In genomic region chr1:37678327-37679123, GRCm38 (mm10) we compare ENCODE assay signal across 8 mouse cellular contexts. TPM values are rescaled to one million over a fixed set of nuclear protein-coding genes. Genes with fewer than 3 reads are reported as not detected.
DNase-seq lines count a peak whose midpoint lies in the region; ATAC-seq and TF ChIP-seq lines count a peak whose summit lies in the region.

No protein-coding gene starts in this region.

- ATAC-seq in kidney, embryonic 15.5 days (replicated peaks; ENCODE audit: low FRiP score) = no peak
- peak; percentile 68 for ATAC-seq in intestine, postnatal 0 days
- peak; percentile 50; the same call in 1 of the 2 replicates for ATAC-seq in stomach, embryonic 16.5 days (ENCODE audit: insufficient read depth, low FRiP score)

- TF ChIP-seq CTCF in cerebellum, adult 2 months (IDR thresholded peaks at IDR 0.05; ENCODE audit: borderline replicate concordance, insufficient read depth, low read depth, low read length) = peak; percentile 92
- peak; percentile 97 for TF ChIP-seq CTCF in intestine, postnatal 0 days (IDR thresholded peaks at IDR 0.05; ENCODE audit: low read depth)

- intact Hi-C loops in left cerebral cortex, postnatal 4 days (cut with DNase I) = no loop called here

- H3K4me2 ChIP-seq in kidney, embryonic 15.5 days = no peak overlapping the region
- H3K4me2 ChIP-seq in intestine, postnatal 0 days (replicated peaks; ENCODE audit: low read depth) = no peak overlapping the region
- H3K4me2 ChIP-seq in stomach, embryonic 16.5 days (ENCODE audit: low read depth, low read length) = no peak overlapping the region

- 67% methylated on average over 9 of the region's 9 CpGs for WGBS in kidney, embryonic 15.5 days
- WGBS in cerebellum, adult 2 months = 73% methylated on average over 9 of the region's 9 CpGs
- WGBS in intestine, postnatal 0 days = 41% methylated on average over 9 of the region's 9 CpGs
- WGBS in stomach, embryonic 16.5 days = 53% methylated on average over 9 of the region's 9 CpGs

- H3K9me3 ChIP-seq in kidney, embryonic 15.5 days (replicated peaks) = no peaks in the 10 kb centered on the region
- H3K9me3 ChIP-seq in intestine, postnatal 0 days (ENCODE audit: control insufficient read depth) = no peaks in the 10 kb centered on the region
- H3K9me3 ChIP-seq in stomach, embryonic 16.5 days (replicated peaks; ENCODE audit: control insufficient read depth, low read length) = no peaks in the 10 kb centered on the region

- DNase-seq in kidney, adult 11 months = peak; percentile 57
- DNase-seq in cerebellum, adult 2 months = peak; percentile 80 to 90
- peak; percentile 95 for DNase-seq in frontal cortex, adult 2 months (ENCODE audit: extremely low spot score in 1 of 2, low spot score in 1 of 2)
- DNase-seq in left cerebral cortex, postnatal 4 days = peak; percentile 88
- DNase-seq in natural killer cell, adult 2 months (ENCODE audit: low spot score in 2 of 2) = peak; percentile 43 to 64

- H3K27me3 ChIP-seq in kidney, embryonic 15.5 days = no peaks in the 10 kb centered on the region
- no peaks in the 10 kb centered on the region for H3K27me3 ChIP-seq in cerebellum, adult 2 months (ENCODE audit: control insufficient read depth, insufficient read depth, low read length)
- no peaks in the 10 kb centered on the region for H3K27me3 ChIP-seq in intestine, postnatal 0 days (replicated peaks; ENCODE audit: control insufficient read depth, insufficient read depth, low read length)
- no peaks in the 10 kb centered on the region for H3K27me3 ChIP-seq in stomach, embryonic 16.5 days (ENCODE audit: control insufficient read depth, insufficient read depth, low read length)

- no peaks in the 10 kb centered on the region for H3K36me3 ChIP-seq in kidney, embryonic 15.5 days
- H3K36me3 ChIP-seq in intestine, postnatal 0 days (ENCODE audit: control insufficient read depth, insufficient read depth) = no peaks in the 10 kb centered on the region
- no peaks in the 10 kb centered on the region for H3K36me3 ChIP-seq in stomach, embryonic 16.5 days (ENCODE audit: control insufficient read depth, insufficient read depth, low read length)

- H3K4me1 ChIP-seq in kidney, embryonic 15.5 days = no peaks in the 10 kb centered on the region
- no peaks in the 10 kb centered on the region for H3K4me1 ChIP-seq in cerebellum, adult 2 months (ENCODE audit: control insufficient read depth, insufficient read depth, low read length)
- H3K4me1 ChIP-seq in intestine, postnatal 0 days (replicated peaks; ENCODE audit: control insufficient read depth, insufficient read depth, low read length) = 0 out of 2 replicates have a peak, but pooled peaks cover 5% of the 10 kb centered on the region
- H3K4me1 ChIP-seq in stomach, embryonic 16.5 days (ENCODE audit: control insufficient read depth, insufficient read depth, low read length) = no peaks in the 10 kb centered on the region

- TF ChIP-seq POLR2A in cerebellum, adult 2 months (IDR thresholded peaks at IDR 0.05; ENCODE audit: borderline replicate concordance, insufficient read depth, low read length) = no peak

- H3K4me3 ChIP-seq in kidney, embryonic 15.5 days (replicated peaks) = no peak overlapping the region
- no peak overlapping the region for H3K4me3 ChIP-seq in cerebellum, adult 2 months (replicated peaks; ENCODE audit: insufficient read depth, low read depth, low read length)
- H3K4me3 ChIP-seq in intestine, postnatal 0 days (ENCODE audit: low read depth, low read length) = no peak overlapping the region
- no peak overlapping the region for H3K4me3 ChIP-seq in stomach, embryonic 16.5 days (replicated peaks; ENCODE audit: low read length)

- H3K27ac ChIP-seq in kidney, embryonic 15.5 days = no peak overlapping the region
- H3K27ac ChIP-seq in cerebellum, adult 2 months (ENCODE audit: insufficient read depth, low read length) = no peak overlapping the region
- no peak overlapping the region for H3K27ac ChIP-seq in intestine, postnatal 0 days (ENCODE audit: low read depth, low read length)
- no peak overlapping the region for H3K27ac ChIP-seq in stomach, embryonic 16.5 days (ENCODE audit: low read length)

- no peak overlapping the region for H3K9ac ChIP-seq in kidney, embryonic 15.5 days
- H3K9ac ChIP-seq in intestine, postnatal 0 days (ENCODE audit: low read depth, low read length) = no peak overlapping the region
- no peak overlapping the region for H3K9ac ChIP-seq in stomach, embryonic 16.5 days (ENCODE audit: low read length)

RNA-seq across cellular contexts. Expression of gene 2010300C02Rik, which starts 41.4 kb away (rescaled TPM):
- polyA plus RNA-seq in kidney, embryonic 15.5 days (2015; fragmentation: Nextera tagmentation; extraction: Ambion mirVana) = 2.2 and 2.3 TPM in 2 replicates
- 21.7 and 24.0 TPM in 2 replicates for polyA plus RNA-seq in cerebellum, adult 2 months (2012; rRNA removed)
- 143 and 163 TPM in 2 replicates for polyA plus RNA-seq in frontal cortex, adult 2 months (2012; rRNA removed)
- polyA plus RNA-seq in intestine, postnatal 0 days (2015; fragmentation: Nextera tagmentation; extraction: Ambion mirVana) = 7.2 and 7.8 TPM in 2 replicates
- total RNA-seq in left cerebral cortex, postnatal 4 days (2021) = 10 to 100 TPM; 24.8 to 30.1 TPM
- polyA plus RNA-seq in stomach, embryonic 16.5 days (2015; fragmentation: Nextera tagmentation; extraction: Ambion mirVana) = 10.3 and 11.9 TPM in 2 replicates
